Mouse (Mus musculus) forebrain, embryonic 10.5 days (tissue): ENCODE measurements at regions not wholly inside any gene's neighbourhood (a gene's known extent, or its start where the extent isn't known, plus 50 kb on each side); places are given as distances from the start of the nearest gene placed in this dataset.

Source experiments
- DNase-seq: peaks from one replicate; pipeline ENCODE4 v3.0.0-alpha.2; 2017; ENCODE audit warnings: low spot score; ENCODE audit errors: extremely low spot score
- H3K27ac ChIP-seq: fragments of 300-500 bp; sonication (generic); 2 replicates; pipeline ENCODE4 v1.5.1; 2016; ENCODE audit warnings: mild to moderate bottlenecking
- H3K27me3 ChIP-seq: fragments of 300-500 bp; sonication (generic); 2 replicates; pipeline ENCODE4 v1.6.1; 2016; ENCODE audit warnings: mild to moderate bottlenecking; ENCODE audit not compliant: poor library complexity, severe bottlenecking
- H3K36me3 ChIP-seq: fragments of 300-500 bp; sonication (generic); replicated peaks from 2 replicates; pipeline ENCODE4 v1.6.1; 2016; ENCODE audit warnings: mild to moderate bottlenecking, moderate library complexity
- H3K4me1 ChIP-seq: fragments of 300-500 bp; sonication (generic); 2 replicates; pipeline ENCODE4 v1.6.1; 2016
- H3K4me3 ChIP-seq: fragments of 300-500 bp; sonication (generic); 2 replicates; pipeline ENCODE4 v1.5.1; 2016; ENCODE audit warnings: mild to moderate bottlenecking, moderate library complexity
- H3K9me3 ChIP-seq: fragments of 300-500 bp; sonication (generic); 2 replicates; pipeline ENCODE4 v1.6.1; 2016; ENCODE audit warnings: mild to moderate bottlenecking, moderate library complexity
- WGBS: fragments of 180-500 bp; shearing (Covaris S2); methylation state at CpG from one replicate; pipeline ENCODE4 v1.1.7; 2016; 5-methylcytosine and 5-hydroxymethylcytosine counted together

DNA sequence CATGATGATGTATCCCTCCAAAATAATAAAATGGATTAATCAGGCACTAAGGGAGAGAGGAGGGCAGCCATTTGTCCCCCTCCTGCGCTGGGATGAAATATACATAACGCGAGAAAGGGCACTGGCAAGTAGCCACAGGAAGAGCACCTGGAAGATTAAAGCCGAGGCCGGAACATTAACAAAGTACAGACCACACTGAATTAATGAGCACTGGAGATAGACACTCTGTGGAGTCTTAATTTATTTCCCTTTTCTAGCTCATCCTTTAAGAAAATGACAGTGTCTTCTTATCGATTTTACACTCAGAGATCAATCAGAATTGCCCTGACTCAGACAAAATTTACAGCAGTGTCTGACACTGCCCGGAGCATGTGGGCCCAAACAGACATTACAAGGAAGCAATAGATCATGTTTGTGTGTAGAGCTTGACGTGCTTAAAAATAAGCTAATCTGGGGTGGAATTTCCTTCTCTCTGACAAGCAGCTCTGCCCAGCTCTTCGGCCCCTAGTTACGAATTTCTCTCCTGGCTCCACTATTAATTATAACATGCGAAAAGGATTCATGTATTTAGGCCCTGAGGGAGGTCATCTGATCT lies 143.0 kb upstream of the Sp8 start:
- H3K4me3 ChIP-seq: no peak overlapping the region
- H3K4me1 ChIP-seq: peaks cover 15% of the 10 kb centered on the region
- no peak for DNase-seq
- no peaks in the 10 kb centered on the region for H3K9me3 ChIP-seq
- no peak overlapping the region for H3K27ac ChIP-seq
- no peaks in the 10 kb centered on the region for H3K36me3 ChIP-seq
- H3K27me3 ChIP-seq: peaks cover 16% of the 10 kb centered on the region; the same call in 1 of the 2 replicates
- WGBS: 75% methylated on average over 11 of the region's 11 CpGs

DNA sequence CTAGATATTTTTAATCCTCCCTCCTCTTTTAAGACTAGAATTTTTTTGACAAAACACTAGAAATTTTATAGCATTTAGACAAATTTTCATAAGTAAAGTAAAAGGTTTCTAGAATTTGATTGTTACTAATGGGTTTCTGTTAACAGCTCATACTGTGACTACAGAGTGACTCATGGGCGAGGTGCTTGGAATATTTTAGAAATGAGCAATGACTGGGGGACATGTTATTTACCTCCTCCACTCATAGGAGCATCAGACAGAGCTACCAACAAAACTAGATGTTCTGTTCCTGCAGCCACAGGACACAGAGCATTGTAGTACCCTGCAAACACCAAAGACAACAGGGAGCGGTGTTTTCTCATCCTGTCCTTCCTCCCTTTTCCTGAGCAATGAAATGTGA lies 144.3 kb upstream of the Sp8 start:
- Histone ChIP-seq H3K4me3 (no peak overlapping the region), H3K27ac (no peak overlapping the region), H3K4me1 (peaks cover 11% of the 10 kb centered on the region), H3K27me3 (peaks cover 16% of the 10 kb centered on the region; the same call in 1 of the 2 replicates), H3K9me3 (no peaks in the 10 kb centered on the region), H3K36me3 (no peaks in the 10 kb centered on the region)
- DNase-seq: no peak
- WGBS: 81% methylated on average over 2 of the region's 2 CpGs

DNA sequence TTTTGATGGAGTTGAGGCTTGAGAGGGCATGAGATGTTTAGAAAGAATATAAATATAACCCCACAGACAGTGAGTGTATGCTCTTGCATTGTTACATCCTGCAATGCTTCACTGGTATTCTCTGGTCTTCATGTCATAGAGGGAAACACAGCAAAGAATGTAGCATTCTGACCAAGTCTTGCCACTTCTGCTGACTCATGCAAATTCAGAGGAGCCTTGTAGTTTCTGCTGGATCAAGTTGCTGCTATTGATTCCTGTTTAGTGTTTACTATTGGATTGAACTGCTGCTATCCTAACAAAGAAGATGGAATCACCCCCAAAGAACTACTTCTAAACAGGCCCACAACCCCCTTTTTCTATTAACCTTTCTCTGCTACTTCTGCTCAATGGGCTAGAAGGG lies 148.0 kb upstream of the Sp8 start:
- Histone ChIP-seq H3K27me3 (peaks cover 10% of the 10 kb centered on the region; the same call in 1 of the 2 replicates), H3K27ac (no peak overlapping the region), H3K4me1 (peaks cover 2% of the 10 kb centered on the region; the same call in 1 of the 2 replicates), H3K4me3 (no peak overlapping the region), H3K36me3 (no peaks in the 10 kb centered on the region), H3K9me3 (no peaks in the 10 kb centered on the region)
- no peak for DNase-seq

DNA sequence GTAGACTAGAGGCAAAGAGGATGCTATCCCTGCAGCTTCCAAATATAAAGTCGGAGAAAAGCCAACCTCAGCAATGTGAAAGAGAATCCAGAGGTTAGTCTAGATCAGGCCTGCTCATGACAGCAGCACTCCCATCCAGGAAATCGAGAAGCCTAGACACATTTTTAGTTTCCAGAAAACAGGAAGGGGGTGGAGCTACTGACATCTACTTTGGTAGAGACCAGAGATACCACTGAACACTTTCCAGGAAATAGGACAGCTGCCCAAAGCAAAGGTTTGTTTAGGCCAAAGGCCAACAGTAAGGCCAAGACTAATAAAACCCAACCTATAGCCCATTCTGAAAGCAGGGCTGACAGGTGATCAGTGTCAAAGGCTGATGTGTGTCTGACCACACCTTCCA lies 151.4 kb upstream of the Sp8 start:
- Histone ChIP-seq H3K4me1 (no peaks in the 10 kb centered on the region), H3K4me3 (no peak overlapping the region), H3K27ac (no peak overlapping the region), H3K36me3 (no peaks in the 10 kb centered on the region), H3K27me3 (no peaks in the 10 kb centered on the region), H3K9me3 (no peaks in the 10 kb centered on the region)
- 88% methylated on average over 2 of the region's 2 CpGs for WGBS
- no peak for DNase-seq

DNA sequence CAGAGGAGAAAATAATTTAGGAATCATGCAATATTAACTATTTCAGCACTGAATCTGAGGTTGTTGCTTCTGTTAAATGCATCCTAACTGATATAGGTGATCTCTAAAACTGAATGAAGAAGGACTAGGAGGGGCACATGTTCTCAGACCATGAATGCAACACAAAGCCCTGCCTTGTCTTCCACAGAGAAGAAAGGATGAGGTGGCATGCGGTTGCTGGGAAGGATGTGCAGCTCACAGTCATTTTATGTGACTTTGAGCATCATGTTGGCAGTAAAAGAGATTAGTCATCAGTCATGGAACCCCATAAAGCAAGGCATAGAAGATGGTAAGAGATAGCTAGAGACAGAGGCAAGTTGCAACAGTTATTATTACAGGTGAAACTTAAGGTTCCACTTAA lies 163.2 kb upstream of the Sp8 start:
- Histone ChIP-seq H3K36me3 (no peaks in the 10 kb centered on the region), H3K4me3 (no peak overlapping the region), H3K27me3 (no peaks in the 10 kb centered on the region), H3K4me1 (no peaks in the 10 kb centered on the region), H3K27ac (no peak overlapping the region), H3K9me3 (no peaks in the 10 kb centered on the region)
- WGBS: 95% methylated on average over 1 of the region's 1 CpGs
- no peak for DNase-seq

DNA sequence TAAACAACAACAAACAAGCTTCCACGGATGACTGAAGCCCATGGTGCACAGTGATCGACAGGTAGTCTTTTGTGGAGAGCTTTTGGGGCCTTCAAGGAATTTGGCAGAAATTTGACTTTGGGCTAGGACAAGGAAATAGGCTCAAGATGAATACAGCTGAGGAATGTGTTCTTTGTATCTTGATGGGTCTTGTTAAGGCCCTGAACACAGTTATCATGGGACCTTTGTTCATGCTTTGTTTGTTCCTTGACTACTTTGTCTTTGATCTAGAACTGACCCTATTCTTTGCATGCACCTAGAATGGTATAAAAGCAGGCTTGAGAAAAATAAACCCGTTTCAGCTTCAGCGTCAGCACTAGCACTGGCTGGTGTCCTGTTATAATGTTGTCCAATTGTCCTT lies 168.1 kb upstream of the Sp8 start:
- H3K9me3 ChIP-seq: no peaks in the 10 kb centered on the region
- no peak for DNase-seq
- no peaks in the 10 kb centered on the region for H3K4me1 ChIP-seq
- H3K4me3 ChIP-seq: no peak overlapping the region
- no peaks in the 10 kb centered on the region for H3K27me3 ChIP-seq
- no peaks in the 10 kb centered on the region for H3K36me3 ChIP-seq
- 88% methylated on average over 4 of the region's 4 CpGs for WGBS
- H3K27ac ChIP-seq: no peak overlapping the region

DNA sequence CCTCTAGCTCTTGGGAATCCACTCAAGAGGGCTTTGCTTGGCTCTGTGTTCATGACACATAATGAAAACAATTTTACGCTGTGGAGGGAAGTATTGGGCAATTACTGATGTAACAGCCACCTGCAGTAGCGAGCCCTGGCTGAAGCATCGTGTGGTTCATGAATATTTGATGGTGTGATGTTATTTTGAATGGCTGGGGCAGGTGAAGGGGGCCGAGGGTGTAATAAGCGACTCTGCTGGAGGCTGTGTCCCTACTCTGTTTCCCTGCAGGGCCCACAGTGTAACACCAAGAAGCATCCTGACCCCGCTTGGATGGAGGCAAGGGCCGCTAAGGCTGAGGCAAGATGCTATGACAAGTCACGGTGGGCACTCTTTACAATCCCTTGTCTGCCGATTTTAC lies 184.6 kb upstream of the Sp8 start:
- WGBS: 3% methylated on average over 9 of the region's 9 CpGs
- peak; percentile 41 for DNase-seq
- peaks cover 43% of the 10 kb centered on the region for H3K4me1 ChIP-seq
- H3K4me3 ChIP-seq: peak overlapping the region; percentile 29
- peak overlapping the region; percentile 81 for H3K27ac ChIP-seq
- peaks cover 88% of the 10 kb centered on the region for H3K27me3 ChIP-seq
- no peaks in the 10 kb centered on the region for H3K9me3 ChIP-seq
- no peaks in the 10 kb centered on the region for H3K36me3 ChIP-seq

DNA sequence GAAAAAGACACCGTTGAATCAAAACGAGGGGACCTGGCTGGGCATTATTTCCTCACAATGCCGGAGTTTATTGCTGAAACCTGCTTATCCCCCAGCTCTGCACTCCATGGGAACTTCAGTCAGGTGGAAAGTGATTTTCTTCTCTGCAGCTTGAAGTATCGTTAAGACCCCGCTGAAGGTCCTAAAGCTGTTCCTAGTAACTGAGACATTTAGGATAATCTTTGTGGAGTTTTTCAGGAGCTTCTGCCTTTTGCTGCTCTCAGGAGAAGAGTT lies 185.0 kb upstream of the Sp8 start:
- peaks cover 88% of the 10 kb centered on the region for H3K27me3 ChIP-seq
- 1% methylated on average over 5 of the region's 5 CpGs for WGBS
- peak overlapping the region; percentile 81 for H3K27ac ChIP-seq
- peaks cover 43% of the 10 kb centered on the region for H3K4me1 ChIP-seq
- H3K4me3 ChIP-seq: peak overlapping the region; percentile 29
- H3K36me3 ChIP-seq: no peaks in the 10 kb centered on the region
- DNase-seq: no peak
- H3K9me3 ChIP-seq: no peaks in the 10 kb centered on the region

DNA sequence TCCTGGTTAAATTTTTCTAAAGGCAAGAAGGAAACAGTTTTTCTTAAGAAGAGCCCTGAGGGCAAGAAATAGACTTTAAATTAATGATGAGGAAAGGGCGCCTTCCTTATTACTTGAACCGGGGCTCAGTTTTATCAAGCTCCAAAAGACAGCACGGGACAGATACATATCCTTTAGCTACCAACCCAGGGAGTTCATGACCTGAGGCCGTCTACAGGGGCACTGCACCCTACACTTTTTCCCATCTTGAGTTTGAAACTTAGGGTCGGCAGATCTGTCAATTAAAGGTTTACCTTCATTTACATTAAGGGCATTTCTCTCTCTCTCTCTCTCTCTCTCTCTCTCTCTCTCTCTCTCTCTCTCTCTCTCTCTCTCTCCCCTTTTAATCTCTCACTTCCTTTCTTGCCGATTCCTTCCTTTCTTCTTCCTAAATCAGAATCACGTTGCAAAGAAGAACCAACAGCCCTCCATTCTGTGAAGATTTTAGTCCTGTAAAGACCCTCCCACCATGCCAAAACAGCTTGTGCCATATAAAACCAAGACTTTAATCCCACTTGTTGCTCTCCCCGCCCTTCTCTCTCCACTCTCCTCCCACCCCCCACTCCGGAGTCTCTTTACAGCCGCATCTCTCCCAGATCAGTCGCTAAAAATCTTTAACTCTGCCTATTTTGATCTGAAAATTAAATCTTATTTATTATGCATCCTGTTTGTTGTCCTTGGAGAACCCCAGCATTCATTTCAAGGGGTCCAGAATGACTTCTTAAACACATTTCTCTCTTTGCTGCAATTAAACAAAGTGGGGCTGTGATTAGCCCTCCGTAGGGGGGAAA lies 185.5 kb upstream of the Sp8 start:
- no peaks in the 10 kb centered on the region for H3K36me3 ChIP-seq
- H3K27ac ChIP-seq: peak overlapping the region; percentile 81
- peaks cover 43% of the 10 kb centered on the region for H3K4me1 ChIP-seq
- peak; percentile 66 for DNase-seq
- H3K9me3 ChIP-seq: no peaks in the 10 kb centered on the region
- WGBS: 2% methylated on average over 12 of the region's 12 CpGs
- H3K27me3 ChIP-seq: peaks cover 88% of the 10 kb centered on the region
- peak overlapping the region; percentile 29 for H3K4me3 ChIP-seq

DNA sequence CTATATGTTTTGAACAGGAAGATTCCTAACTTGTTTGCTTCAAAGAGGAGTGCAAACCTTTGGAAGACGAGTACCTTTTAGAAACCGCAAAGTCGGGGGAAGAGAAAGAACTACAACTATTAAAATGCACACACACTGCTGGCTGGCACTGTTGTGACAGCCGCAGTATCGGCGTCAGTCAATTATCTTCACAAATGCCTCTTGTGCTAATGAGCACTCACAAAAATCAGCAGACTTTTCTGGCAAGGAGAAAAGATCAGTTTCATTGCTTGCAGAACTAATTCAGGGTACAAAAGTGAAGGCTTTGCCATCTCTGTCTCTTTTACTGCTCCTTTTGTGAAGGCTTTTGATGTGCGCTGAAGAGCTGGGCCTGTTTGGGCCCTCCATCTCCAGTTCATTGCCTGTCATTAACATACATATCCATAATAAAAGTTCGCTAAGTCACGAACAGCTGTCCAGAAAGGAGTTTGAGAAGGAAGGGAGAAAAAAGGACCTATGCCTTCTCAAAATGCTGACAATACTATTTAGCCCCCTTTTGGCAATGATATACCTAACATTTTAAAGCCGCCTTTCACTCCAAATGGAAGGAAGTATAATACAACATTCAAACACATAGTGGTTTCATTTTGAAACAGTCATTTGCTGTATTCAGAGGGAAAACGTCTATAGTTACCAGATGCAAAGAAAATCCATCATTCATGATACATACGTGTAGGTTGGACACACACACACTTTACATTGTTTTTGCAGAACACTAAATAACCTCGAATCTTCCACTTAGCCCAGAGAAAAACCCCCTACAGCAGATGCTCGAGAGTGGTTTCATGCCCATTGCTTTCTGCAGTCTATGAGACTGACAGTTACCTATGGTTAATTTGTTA lies 186.6 kb upstream of the Sp8 start:
- peaks cover 91% of the 10 kb centered on the region for H3K27me3 ChIP-seq
- H3K36me3 ChIP-seq: no peaks in the 10 kb centered on the region
- no peaks in the 10 kb centered on the region for H3K9me3 ChIP-seq
- WGBS: 17% methylated on average over 14 of the region's 14 CpGs
- H3K4me3 ChIP-seq: no peak overlapping the region
- no peak for DNase-seq
- no peak overlapping the region for H3K27ac ChIP-seq
- peaks cover 43% of the 10 kb centered on the region for H3K4me1 ChIP-seq

DNA sequence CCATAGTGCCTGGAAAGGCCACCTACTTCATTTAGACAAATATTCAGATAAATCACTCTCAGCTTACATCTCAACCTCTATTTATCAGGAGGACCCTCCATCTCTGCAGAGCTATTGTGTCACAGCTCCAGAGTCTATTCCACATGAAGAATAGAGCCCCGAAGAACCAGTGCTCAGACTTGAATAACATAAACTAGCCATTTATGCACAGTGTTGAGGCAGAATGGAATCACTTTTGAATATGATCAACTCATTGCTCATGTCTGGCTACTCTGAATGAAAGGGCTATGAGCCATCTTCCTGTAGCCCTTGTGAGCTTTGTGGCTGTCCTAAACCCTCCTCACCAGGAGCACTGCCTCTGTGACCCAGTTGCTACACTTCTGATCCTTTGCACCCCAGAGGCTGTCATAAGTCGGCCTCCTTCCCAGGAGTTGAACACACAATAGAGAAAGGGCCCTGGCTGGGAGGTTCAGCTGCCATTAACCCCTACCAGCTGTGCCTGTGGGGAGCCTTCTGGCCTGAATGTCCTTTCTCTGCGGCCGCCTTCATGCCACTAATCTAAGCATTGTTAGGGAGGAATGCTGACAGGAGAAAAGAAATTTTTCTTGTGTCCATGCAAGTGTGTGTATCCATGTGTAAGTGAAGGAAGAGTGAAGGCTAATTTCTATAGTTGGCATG lies 195.5 kb upstream of the Sp8 start:
- DNase-seq: peak; percentile 85
- H3K27ac ChIP-seq: peak overlapping the region; percentile 56
- peaks cover 60% of the 10 kb centered on the region for H3K4me1 ChIP-seq
- H3K27me3 ChIP-seq: peaks cover 97% of the 10 kb centered on the region
- H3K9me3 ChIP-seq: peaks cover 9% of the 10 kb centered on the region
- 15% methylated on average over 4 of the region's 4 CpGs for WGBS
- H3K4me3 ChIP-seq: peak overlapping the region; percentile 1
- no peaks in the 10 kb centered on the region for H3K36me3 ChIP-seq

DNA sequence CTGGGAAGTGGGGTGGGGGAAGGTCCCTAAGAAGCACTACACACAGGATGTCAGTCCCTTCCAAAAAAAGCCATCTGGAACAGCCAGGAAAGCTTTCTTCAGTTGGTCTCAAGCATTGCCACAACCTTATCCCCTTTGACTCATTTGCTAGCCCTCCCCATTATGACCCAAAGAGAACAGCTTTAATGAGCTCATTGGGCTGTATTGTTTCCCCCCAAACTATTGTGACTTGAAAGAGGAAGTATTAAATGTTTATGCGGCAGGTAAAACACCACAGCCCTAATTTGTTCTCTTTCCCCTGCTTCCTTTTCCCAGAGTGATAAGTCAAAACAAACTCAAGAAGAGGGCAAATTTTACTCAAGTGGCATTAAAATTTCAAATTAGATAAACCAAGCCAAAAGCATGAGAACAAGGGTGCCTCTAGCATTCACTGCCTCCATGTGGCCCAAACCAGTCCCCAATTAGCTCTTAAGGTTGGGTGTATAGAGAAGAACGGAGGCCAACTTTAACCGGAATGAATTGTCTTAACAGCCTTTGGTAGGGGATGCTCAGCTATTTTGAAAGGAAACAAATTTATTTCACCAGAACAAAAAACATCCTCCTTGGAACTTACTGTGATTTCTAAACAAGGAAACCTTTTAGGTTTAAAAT lies 196.7 kb upstream of the Sp8 start:
- 32% methylated on average over 3 of the region's 3 CpGs for WGBS
- H3K4me1 ChIP-seq: peaks cover 60% of the 10 kb centered on the region
- peaks cover 9% of the 10 kb centered on the region for H3K9me3 ChIP-seq
- H3K27ac ChIP-seq: no peak overlapping the region
- no peak overlapping the region for H3K4me3 ChIP-seq
- DNase-seq: no peak
- H3K27me3 ChIP-seq: peaks cover 97% of the 10 kb centered on the region
- H3K36me3 ChIP-seq: no peaks in the 10 kb centered on the region
